Mouse (Mus musculus): ENCODE data around the gene Cpne4. TPM values are rescaled to one million over a fixed set of nuclear protein-coding genes. Genes with fewer than 3 reads are reported as not detected.

The Cpne4 gene
- total and polyA plus RNA-seq, 3 experiments, result not detected

DNA sequence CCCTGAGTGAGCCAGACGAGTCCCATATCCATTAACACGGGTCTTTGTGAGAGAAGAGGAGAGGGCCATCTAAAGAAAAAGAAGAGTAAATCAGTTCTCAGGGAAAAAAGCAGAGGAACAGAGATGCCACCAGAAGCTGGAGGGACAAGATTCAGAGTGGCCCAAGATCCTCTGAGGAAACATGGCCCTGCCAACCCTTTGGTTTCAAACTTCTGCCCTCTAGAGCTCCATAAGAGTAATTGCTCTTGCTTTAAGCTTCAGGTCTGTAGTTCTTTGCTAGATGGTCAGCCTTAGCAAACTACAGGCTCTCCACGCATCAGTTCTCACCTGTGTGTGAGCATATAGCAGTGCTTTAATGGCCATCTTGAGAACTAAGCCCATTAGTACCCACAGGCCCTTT lies 343.4 kb downstream of the Cpne4 start:
- H3K4me3 ChIP-seq (ENCODE audit: low read depth, low read length), result no peak overlapping the region
- no peak for ATAC-seq (ENCODE audit: extremely low read depth, insufficient number of reproducible peaks, low FRiP score, poor library complexity, severe bottlenecking)
- H3K36me3 ChIP-seq (replicated peaks), result no peaks in the 10 kb centered on the region
- no peaks in the 10 kb centered on the region for H3K4me1 ChIP-seq (ENCODE audit: insufficient read depth, low read depth, low read length)
- no peak for DNase-seq (ENCODE audit: low spot score)
- H3K27me3 ChIP-seq (ENCODE audit: insufficient read depth, low read length), result no peaks in the 10 kb centered on the region
- peaks cover 26% of the 10 kb centered on the region for H3K9me3 ChIP-seq (replicated peaks)
- TF ChIP-seq GATA1 (IDR thresholded peaks at IDR 0.05; ENCODE audit: borderline replicate concordance, low read length), result no peak
- TF ChIP-seq TAL1 (conservative IDR thresholded peaks at IDR 0.05; ENCODE audit: low read depth, low read length), result no peak
- TF ChIP-seq POLR2AphosphoS5 (IDR thresholded peaks at IDR 0.05; ENCODE audit: insufficient replicate concordance, low read depth, low read length), result no peak
- no peak for TF ChIP-seq CTCF (IDR thresholded peaks at IDR 0.05; ENCODE audit: low read depth, low read length)
- no peak for TF ChIP-seq GATA2 (IDR thresholded peaks at IDR 0.05; ENCODE audit: borderline replicate concordance, low read depth, low read length)

DNA sequence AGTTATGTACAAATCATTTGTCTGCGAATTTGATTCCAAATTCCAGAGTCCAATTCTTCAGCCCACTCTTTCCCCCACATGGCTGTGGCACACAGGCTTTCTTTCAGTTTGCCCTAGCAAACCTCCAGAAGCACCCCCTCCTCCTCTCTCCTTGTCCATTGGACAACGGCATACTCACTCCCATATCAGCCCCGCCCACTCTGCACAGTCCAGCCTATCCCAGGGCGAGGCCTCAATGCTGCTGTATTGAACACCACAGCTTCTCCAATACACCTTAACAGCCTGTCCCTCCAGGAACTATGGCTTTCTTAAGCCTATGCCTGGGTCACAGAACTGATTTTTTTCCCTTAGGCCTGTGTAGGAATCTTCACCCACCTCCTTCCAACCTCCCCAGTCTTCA lies 348.3 kb downstream of the Cpne4 start:
- ATAC-seq (ENCODE audit: extremely low read depth, insufficient number of reproducible peaks, low FRiP score, poor library complexity, severe bottlenecking) (no peak), DNase-seq (ENCODE audit: low spot score) (no peak)
- Histone ChIP-seq H3K4me3 (ENCODE audit: low read depth, low read length) (no peak overlapping the region), H3K36me3 (replicated peaks) (no peaks in the 10 kb centered on the region), H3K27me3 (ENCODE audit: insufficient read depth, low read length) (no peaks in the 10 kb centered on the region), H3K4me1 (ENCODE audit: insufficient read depth, low read depth, low read length) (no peaks in the 10 kb centered on the region), H3K9me3 (replicated peaks) (peaks cover 42% of the 10 kb centered on the region)
- TF ChIP-seq POLR2AphosphoS5 (IDR thresholded peaks at IDR 0.05; ENCODE audit: insufficient replicate concordance, low read depth, low read length) (no peak), GATA1 (IDR thresholded peaks at IDR 0.05; ENCODE audit: borderline replicate concordance, low read length) (no peak), GATA2 (IDR thresholded peaks at IDR 0.05; ENCODE audit: borderline replicate concordance, low read depth, low read length) (no peak), TAL1 (conservative IDR thresholded peaks at IDR 0.05; ENCODE audit: low read depth, low read length) (no peak), CTCF (IDR thresholded peaks at IDR 0.05; ENCODE audit: low read depth, low read length) (no peak)

DNA sequence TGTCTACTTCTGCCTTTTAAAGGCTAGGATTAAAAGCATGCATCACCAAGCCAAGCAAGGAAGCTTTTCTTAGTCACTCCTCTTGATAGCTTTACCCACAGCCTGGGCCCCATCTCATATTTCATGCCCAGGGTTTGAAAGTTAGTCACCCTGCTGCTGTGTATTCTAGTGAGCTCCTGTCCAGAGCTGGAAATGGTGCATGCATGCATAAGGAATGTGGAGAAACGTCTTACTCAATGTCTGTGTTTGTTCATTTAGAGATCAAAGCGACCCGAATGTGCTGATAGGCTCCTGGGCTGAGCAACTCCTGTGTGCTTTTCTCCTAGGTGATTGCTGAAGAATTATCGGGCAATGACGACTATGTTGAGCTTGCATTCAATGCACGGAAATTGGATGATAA lies 354.0 kb downstream of the Cpne4 start:
- DNase-seq (ENCODE audit: low spot score) (no peak), ATAC-seq (ENCODE audit: extremely low read depth, insufficient number of reproducible peaks, low FRiP score, poor library complexity, severe bottlenecking) (no peak)
- Histone ChIP-seq H3K4me3 (ENCODE audit: low read depth, low read length) (no peak overlapping the region), H3K27me3 (ENCODE audit: insufficient read depth, low read length) (no peaks in the 10 kb centered on the region), H3K36me3 (replicated peaks) (no peaks in the 10 kb centered on the region), H3K9me3 (replicated peaks) (peaks cover 27% of the 10 kb centered on the region), H3K4me1 (ENCODE audit: insufficient read depth, low read depth, low read length) (no peaks in the 10 kb centered on the region)
- TF ChIP-seq GATA2 (IDR thresholded peaks at IDR 0.05; ENCODE audit: borderline replicate concordance, low read depth, low read length), result no peak
- no peak for TF ChIP-seq TAL1 (conservative IDR thresholded peaks at IDR 0.05; ENCODE audit: low read depth, low read length)
- TF ChIP-seq CTCF (IDR thresholded peaks at IDR 0.05; ENCODE audit: low read depth, low read length), result no peak
- TF ChIP-seq GATA1 (IDR thresholded peaks at IDR 0.05; ENCODE audit: borderline replicate concordance, low read length), result no peak
- no peak for TF ChIP-seq POLR2AphosphoS5 (IDR thresholded peaks at IDR 0.05; ENCODE audit: insufficient replicate concordance, low read depth, low read length)

DNA sequence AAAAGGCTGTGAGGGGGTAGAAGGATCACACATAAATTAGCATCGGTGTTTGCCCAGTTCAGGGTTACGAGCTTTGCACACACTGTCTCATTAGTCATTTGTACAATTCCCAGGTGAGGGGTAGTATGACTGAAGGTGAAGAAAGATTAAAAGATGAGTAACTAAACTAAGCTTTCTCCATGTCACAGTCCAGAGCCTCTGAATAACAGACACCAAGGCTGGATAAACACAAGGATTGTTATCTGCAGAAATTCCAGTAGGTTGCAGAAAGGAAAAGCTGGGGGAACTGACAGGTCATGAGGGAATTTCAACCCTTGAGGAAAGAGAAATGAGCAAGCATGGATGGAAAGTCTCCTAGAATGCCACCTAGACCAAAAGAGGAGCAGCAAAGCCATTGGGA lies 354.7 kb downstream of the Cpne4 start:
- ATAC-seq (ENCODE audit: extremely low read depth, insufficient number of reproducible peaks, low FRiP score, poor library complexity, severe bottlenecking), result no peak
- no peak for DNase-seq (ENCODE audit: low spot score)
- no peaks in the 10 kb centered on the region for H3K4me1 ChIP-seq (ENCODE audit: insufficient read depth, low read depth, low read length)
- H3K9me3 ChIP-seq (replicated peaks), result peaks cover 24% of the 10 kb centered on the region
- no peak for TF ChIP-seq TAL1 (conservative IDR thresholded peaks at IDR 0.05; ENCODE audit: low read depth, low read length)
- no peak for TF ChIP-seq POLR2AphosphoS5 (IDR thresholded peaks at IDR 0.05; ENCODE audit: insufficient replicate concordance, low read depth, low read length)
- TF ChIP-seq GATA2 (IDR thresholded peaks at IDR 0.05; ENCODE audit: borderline replicate concordance, low read depth, low read length), result no peak
- no peak for TF ChIP-seq CTCF (IDR thresholded peaks at IDR 0.05; ENCODE audit: low read depth, low read length)
- TF ChIP-seq GATA1 (IDR thresholded peaks at IDR 0.05; ENCODE audit: borderline replicate concordance, low read length), result no peak
- H3K27me3 ChIP-seq (ENCODE audit: insufficient read depth, low read length), result no peaks in the 10 kb centered on the region
- H3K4me3 ChIP-seq (ENCODE audit: low read depth, low read length), result no peak overlapping the region
- H3K36me3 ChIP-seq (replicated peaks), result no peaks in the 10 kb centered on the region

DNA sequence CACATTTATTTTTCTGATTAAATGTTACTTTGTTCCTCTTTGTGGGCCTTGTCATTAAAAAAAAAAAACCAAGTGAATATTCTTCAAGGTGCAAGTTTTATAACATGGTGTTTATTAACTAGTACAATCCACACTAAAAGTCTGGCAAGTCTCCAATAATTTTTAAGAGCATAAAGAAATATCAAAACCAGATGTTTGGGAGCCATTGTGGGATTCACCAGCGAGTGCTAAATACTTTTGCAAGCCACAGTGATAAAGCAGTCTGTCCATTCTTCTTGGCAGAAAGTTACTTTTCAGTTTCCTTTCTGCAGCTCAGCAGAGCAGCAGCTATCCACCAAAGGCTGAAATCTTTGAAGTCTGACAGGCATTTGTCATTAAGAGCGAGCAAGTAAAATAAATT lies 365.6 kb downstream of the Cpne4 start:
- H3K4me1 ChIP-seq (ENCODE audit: insufficient read depth, low read depth, low read length), result no peaks in the 10 kb centered on the region
- peaks cover 12% of the 10 kb centered on the region; the same call in 1 of the 2 replicates for H3K9me3 ChIP-seq (replicated peaks)
- no peaks in the 10 kb centered on the region for H3K36me3 ChIP-seq (replicated peaks)
- DNase-seq (ENCODE audit: low spot score), result no peak
- no peak for TF ChIP-seq GATA1 (IDR thresholded peaks at IDR 0.05; ENCODE audit: borderline replicate concordance, low read length)
- no peak overlapping the region for H3K4me3 ChIP-seq (ENCODE audit: low read depth, low read length)
- no peaks in the 10 kb centered on the region for H3K27me3 ChIP-seq (ENCODE audit: insufficient read depth, low read length)
- ATAC-seq (ENCODE audit: extremely low read depth, insufficient number of reproducible peaks, low FRiP score, poor library complexity, severe bottlenecking), result no peak

DNA sequence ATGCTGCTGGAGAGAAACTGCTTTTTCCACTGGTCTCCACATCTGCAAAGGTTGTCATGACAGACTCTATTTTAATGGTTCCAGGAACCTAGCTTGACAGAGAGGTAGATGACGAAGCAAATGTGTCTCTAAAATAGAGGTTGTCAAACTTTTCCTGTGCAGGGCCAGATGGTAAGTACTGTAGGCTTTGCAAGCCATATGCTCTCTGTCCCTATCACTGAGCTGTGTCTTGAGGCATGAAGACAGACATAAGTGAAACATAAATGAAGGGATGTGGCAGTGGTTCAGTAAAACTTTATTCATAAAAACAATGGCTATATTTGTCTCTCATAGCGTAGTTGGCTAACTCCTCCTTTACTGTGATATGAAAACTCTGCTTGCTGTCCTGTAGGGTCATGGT lies 366.2 kb downstream of the Cpne4 start:
- H3K36me3 ChIP-seq (replicated peaks), result no peaks in the 10 kb centered on the region
- DNase-seq (ENCODE audit: low spot score) (no peak), ATAC-seq (ENCODE audit: extremely low read depth, insufficient number of reproducible peaks, low FRiP score, poor library complexity, severe bottlenecking) (no peak)
- H3K4me3 ChIP-seq (ENCODE audit: low read depth, low read length), result no peak overlapping the region
- no peaks in the 10 kb centered on the region for H3K4me1 ChIP-seq (ENCODE audit: insufficient read depth, low read depth, low read length)
- H3K9me3 ChIP-seq (replicated peaks), result peaks cover 16% of the 10 kb centered on the region; the same call in 1 of the 2 replicates
- no peaks in the 10 kb centered on the region for H3K27me3 ChIP-seq (ENCODE audit: insufficient read depth, low read length)
- no peak for TF ChIP-seq TAL1 (conservative IDR thresholded peaks at IDR 0.05; ENCODE audit: low read depth, low read length)
- no peak for TF ChIP-seq GATA1 (IDR thresholded peaks at IDR 0.05; ENCODE audit: borderline replicate concordance, low read length)
- no peak for TF ChIP-seq GATA2 (IDR thresholded peaks at IDR 0.05; ENCODE audit: borderline replicate concordance, low read depth, low read length)
- TF ChIP-seq POLR2AphosphoS5 (IDR thresholded peaks at IDR 0.05; ENCODE audit: insufficient replicate concordance, low read depth, low read length), result no peak
- no peak for TF ChIP-seq CTCF (IDR thresholded peaks at IDR 0.05; ENCODE audit: low read depth, low read length)

DNA sequence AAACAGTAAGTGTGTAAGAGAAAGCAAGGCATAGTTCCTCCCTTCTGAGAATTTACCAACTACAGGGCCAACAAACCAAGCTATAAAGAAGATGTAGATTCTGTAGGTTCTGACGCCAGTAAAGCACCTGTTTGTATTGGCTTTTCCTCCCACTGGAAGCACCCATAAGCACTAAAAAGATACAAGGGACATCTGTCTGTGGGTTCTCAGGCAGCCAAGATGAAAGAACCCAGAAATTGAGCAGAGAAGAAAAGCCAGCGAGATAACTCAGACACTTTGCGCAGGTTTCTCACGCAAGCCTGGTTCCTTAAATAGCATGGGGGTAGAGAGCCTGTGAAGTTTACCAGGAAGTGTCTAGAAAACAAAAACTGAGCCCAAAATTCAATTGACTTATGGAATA lies 374.1 kb downstream of the Cpne4 start:
- no peaks in the 10 kb centered on the region for H3K27me3 ChIP-seq (ENCODE audit: insufficient read depth, low read length)

More for the DNA sequence above, 374.1 kb downstream of the Cpne4 start:
- DNase-seq (ENCODE audit: low spot score) (no peak), ATAC-seq (ENCODE audit: extremely low read depth, insufficient number of reproducible peaks, low FRiP score, poor library complexity, severe bottlenecking) (no peak)
- H3K4me1 ChIP-seq (ENCODE audit: insufficient read depth, low read depth, low read length), result no peaks in the 10 kb centered on the region
- no peaks in the 10 kb centered on the region for H3K36me3 ChIP-seq (replicated peaks)
- H3K4me3 ChIP-seq (ENCODE audit: low read depth, low read length), result no peak overlapping the region
- TF ChIP-seq GATA1 (IDR thresholded peaks at IDR 0.05; ENCODE audit: borderline replicate concordance, low read length) (no peak), CTCF (IDR thresholded peaks at IDR 0.05; ENCODE audit: low read depth, low read length) (no peak), GATA2 (IDR thresholded peaks at IDR 0.05; ENCODE audit: borderline replicate concordance, low read depth, low read length) (no peak), TAL1 (conservative IDR thresholded peaks at IDR 0.05; ENCODE audit: low read depth, low read length) (no peak), POLR2AphosphoS5 (IDR thresholded peaks at IDR 0.05; ENCODE audit: insufficient replicate concordance, low read depth, low read length) (no peak)
- H3K9me3 ChIP-seq (replicated peaks), result peaks cover 20% of the 10 kb centered on the region; the same call in 1 of the 2 replicates
